Mouse (Mus musculus) heart, adult 8-10 months (tissue): ENCODE results near the gene Myo1g. TPM values are rescaled to one million over a fixed set of nuclear protein-coding genes. Genes with fewer than 3 reads are reported as not detected.
A peak's percentile ranks its signal among the peaks of the same experiment; 100 is the strongest.

Experiments
- DNase-seq: peaks from one replicate; pipeline ENCODE4 v3.0.0; 2022; ENCODE audit warnings: low spot score
- total RNA-seq, 4 experiments: library from RNA; stranded (reverse); gene quantifications; 2 replicates each; pipeline ENCODE4 v1.2.4; 2022

Gene Myo1g
- total RNA-seq, result 1 to 10 TPM in 3 of 4 experiments, under 1 TPM in 1; 0.73 to 2.3 (median 1.2) TPM

DNA sequence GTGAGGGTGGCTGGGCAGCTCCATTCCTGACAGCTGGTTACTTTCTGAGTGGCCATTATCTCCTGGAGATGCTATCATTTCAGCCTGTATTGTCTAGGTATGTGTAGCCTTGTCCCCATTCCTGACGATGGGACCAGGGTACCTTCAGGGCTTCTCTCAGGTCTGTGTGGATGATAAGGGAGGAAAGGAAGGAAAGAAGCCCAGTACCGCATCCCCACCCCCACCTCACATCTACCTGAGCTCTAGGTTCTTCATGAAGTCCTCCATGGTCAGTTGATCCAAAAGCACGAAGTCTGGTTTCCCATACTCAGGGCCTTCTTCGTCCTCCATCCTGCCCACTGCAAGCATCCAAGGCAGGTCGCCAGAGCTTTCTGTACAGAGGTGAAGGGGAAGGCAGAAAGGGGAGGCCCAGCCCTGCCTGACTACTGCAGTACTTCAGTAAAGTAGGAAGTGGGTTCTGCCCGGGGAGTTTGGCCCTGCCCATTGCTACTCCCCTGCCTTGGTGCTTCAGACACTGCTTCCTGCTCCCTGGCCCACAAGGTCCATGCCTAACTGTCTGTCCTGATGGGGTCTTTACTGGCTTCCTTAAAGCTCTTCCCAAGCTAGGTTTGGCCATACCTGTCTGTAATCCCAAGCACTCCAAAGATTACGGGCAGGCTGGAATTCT is at the start of gene Myo1g:
TSS of gene Myo1g (minus strand) at position 459 of the 667 bp plus-strand sequence.
- DNase-seq, result peak; percentile 21

DNA sequence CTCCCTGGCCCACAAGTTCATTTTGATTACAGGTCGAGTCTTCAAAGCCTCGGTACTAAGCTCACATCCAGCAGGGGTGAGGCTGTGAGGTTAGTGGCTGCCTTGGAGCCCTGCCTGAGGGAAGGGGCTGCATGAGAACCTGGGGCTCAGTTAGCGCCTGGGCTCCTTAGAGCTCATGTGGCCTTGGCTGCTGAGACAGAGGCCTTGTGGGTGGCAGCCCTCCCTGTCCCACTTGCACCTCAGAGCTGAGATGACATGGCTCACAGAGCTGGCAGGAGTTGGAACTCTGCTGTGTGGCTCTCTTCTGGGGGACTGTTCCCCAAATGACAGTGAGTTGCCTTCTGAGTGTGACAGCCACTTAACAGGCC is 48.6 kb upstream of the Myo1g start:
- DNase-seq, result no peak

- DNase-seq, result peak; percentile 40
Measured at GRCm38 (mm10) chr11:6568584-6569409, 48.0 kb upstream of the Myo1g start.

DNA sequence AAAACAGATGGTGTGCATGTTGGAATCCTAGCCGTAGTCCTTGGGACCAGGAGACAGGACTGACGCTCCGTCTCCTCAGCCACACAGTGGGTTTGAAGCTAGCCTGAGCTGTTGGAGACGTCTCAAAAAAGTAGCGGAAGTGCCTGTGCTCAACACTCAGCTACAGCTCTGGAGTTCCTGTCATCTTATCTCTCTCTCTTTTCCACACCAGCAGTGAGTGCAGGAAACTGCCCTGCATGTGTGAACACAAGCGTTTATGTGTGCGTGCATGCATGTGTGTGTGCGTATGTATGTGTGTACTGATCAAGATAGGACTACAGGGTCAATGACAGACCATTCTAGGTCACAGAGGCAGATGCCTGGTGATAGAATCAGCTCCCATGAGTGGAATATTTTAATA is 47.2 kb upstream of the Myo1g start:
- DNase-seq, result no peak

DNA sequence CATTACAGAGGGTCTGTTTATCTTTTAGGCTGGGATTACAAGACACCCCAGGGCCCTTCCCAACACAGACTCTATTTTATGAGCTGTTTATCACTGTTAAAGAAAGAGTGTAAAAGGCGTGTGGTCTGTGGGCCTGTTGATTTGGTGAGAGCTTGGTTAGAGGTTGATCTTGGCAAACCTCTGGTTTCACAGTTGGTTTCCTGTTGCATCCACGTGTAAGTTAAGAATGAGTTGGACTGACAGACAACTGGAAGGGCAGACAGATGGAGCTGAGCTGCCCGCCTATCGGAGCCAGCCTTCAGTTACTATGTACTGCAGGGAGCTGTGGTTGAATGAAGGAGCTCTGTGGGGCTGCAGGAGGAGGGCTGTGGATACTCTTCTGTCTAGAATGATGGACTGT is 45.7 kb upstream of the Myo1g start:
- no peak for DNase-seq

- no peak for DNase-seq
Measured at GRCm38 (mm10) chr11:6563201-6563600, 42.4 kb upstream of the Myo1g start.

DNA sequence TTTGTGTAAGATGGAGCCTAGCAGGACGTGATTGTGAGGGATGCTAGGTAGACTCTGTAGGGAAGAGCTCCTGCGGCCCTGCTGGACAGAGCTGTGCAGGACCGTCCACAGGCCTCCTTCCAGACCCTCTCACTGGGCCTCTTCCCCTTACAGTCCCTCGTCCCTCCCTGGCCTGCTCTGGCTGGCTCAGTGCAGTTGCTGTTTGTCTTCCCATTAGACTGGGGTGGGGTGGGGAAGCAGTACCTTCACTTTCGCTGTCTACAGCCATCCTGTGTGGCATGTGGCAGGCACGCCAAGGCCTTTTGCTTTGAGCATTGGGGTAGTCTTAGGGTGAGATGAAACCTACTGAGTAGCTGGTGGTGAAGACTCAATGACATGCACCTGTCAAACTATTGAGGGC is 41.6 kb upstream of the Myo1g start:
- no peak for DNase-seq

DNA sequence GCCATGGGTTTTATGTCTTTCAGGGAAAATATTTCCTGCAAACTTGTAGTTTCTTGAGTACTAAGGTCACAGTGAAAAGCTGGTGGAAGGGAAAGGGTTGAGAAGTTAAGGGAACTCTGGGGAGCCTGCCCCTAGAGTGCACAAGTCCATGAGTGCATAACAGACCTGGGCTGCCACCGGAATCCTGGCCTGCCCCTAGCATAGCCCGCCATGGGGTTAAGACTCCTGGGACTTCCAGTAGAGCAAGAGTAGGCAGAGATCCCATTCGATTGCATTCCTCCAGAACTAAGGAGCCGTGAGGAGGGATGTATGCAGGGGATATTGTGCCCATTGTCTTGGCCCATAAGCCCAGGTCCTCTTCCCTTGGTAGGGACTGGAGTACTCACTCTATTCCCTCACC is 40.7 kb upstream of the Myo1g start:
- no peak for DNase-seq

DNA sequence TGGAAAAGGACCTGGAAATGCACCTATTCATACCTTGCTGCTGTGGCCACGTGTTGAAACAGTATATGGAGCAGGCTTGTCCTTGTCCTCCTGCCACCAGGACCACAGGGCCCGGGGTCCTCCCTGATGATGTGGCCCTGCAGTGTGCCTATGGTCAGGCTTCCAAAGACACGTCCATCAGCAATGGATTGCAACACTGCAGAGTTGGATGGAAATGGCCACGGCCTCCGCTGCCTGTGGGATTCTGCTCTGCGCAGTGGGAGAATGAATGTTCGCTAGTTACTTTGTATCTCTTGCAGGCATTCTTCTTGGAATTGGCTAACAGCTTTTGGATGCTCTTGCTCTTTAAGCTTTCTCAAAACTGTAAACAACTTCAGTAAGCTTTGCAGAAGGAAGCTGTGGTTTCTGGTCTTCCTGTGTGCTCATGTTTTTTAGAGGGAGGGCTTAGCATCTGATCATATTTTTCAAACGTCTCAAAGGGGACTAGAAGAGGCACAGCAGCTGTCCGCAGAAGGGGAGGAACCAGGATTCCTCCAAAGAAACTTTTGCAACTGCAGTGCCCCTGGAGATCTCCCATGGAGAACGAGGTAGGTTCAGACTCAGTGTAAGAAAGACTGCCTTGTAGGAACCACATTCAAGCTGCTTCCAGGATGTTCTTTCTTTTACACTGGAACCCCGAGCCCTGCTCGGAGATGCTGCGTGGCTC is 40.0 kb upstream of the Myo1g start:
- peak; percentile 47 for DNase-seq

DNA sequence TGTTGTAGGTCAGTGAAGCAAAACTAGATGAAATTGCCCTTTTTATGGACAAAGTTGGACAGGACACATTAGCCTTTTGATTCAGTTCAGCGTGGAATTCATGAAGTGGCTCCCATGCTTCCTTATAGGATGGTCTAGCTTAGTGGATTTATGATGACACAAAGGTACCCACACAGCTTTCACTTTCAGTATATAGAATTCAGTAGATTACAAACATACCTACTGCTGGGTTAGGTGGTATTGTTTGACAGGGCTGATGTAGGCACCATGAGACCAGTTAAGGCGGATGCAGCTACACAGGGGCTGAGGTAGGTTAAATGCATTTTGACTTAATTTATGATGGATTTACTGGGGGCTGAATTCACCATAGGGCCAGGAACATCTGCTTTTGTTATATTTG is 39.2 kb upstream of the Myo1g start:
- no peak for DNase-seq

DNA sequence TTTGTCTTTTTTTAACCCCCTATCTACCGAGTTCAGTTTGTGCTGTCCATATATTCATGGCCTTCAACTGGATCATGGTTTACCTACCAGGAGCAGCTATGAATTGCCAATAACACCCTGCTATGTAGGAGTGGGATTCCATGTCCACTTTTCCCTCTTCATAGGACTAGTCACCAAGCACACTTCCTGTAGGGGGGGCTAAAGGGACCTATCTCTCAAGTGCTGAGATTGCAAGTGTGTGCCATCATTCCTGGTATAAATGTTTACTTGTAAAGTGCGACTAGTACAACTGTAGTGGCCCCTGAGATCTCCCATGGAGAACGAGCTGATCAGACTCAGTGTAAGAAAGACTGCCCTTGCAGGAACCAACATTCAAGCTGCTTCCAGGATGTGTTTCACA is 37.5 kb upstream of the Myo1g start:
- DNase-seq, result no peak

GRCm38 (mm10) chr11:6550201-6550600 is 29.4 kb upstream of the Myo1g start:
- no peak for DNase-seq

DNA sequence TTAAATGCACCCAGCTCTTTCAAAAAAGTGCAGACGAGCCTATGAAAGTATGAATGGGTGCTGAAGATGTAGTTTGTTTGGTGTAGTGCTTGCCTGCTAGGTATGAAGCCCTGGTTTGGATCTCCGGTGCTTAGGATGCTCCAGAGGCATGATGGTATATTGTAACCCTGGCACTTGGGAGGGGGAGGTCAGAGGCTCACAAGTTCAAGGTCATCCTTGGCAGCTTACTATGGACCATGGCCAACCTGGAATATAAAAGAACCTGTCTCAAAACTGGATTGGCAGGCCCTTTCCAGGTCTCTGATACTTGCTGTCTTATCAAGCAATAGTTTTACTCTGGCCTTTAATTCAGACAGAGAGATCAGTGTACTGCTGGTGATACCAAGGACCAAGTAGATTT is 29.0 kb upstream of the Myo1g start:
- no peak for DNase-seq

DNA sequence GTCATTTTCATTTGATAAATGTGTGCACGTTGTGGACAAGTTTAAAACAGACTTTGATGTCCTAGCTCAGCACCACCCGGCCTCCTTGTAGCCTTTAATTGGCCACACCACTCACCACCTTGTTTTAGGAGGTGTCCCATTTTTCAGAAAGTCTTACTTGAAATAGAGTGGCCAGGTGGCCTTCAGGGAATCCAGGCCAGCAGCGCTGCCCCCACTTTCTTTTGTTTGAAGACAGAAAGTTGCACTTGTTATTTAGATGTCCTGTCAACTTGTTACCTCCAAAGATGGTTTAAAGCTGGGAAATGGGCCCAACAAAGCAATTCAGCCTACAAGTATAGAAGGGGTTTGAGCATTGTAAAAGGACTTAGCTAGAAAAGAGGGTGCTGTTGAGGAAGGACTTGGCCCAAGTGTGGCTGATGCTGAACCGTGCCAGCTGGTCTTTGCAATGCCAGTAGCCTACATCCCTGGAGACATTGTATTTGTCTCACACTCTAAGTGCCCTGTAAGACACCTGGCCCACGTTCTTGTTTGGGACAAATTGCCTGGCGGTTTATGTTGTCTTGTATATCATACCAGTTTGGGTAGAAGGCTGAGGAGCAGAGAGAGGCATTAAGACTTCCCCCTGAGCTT is 27.0 kb upstream of the Myo1g start:
- no peak for DNase-seq

DNA sequence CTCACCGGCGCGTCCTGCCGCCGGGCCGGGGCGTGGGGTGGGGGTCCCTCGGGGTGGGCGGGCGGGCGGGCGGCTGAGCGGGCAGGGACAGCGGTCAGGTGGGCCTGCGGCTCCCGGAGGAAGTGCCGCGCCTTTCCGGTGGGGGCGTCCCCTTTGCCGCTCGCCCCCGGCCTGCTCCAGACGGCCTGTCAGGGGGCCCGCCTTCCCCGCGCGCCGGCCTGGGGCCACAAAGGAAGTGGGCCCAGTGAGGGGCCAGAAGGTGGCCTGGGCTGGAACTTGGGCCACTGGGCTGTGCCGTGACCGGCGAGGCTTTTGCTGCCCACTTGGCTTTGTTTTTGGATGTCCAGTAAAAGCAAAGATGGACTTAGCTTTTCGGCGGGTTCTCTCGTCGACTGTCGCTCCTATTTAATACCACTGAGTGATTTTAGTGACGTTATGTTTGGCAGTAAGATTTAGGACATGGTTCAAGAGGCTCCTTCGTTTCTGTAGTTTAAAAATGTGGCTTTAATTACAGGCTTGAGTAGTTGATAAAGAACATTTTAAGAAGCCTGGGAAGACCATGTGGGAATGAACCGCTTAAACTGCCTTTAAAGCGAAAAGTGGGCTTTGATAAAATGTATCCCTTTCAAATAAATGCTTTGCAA is 26.4 kb upstream of the Myo1g start:
- DNase-seq, result peak; percentile 73

DNA sequence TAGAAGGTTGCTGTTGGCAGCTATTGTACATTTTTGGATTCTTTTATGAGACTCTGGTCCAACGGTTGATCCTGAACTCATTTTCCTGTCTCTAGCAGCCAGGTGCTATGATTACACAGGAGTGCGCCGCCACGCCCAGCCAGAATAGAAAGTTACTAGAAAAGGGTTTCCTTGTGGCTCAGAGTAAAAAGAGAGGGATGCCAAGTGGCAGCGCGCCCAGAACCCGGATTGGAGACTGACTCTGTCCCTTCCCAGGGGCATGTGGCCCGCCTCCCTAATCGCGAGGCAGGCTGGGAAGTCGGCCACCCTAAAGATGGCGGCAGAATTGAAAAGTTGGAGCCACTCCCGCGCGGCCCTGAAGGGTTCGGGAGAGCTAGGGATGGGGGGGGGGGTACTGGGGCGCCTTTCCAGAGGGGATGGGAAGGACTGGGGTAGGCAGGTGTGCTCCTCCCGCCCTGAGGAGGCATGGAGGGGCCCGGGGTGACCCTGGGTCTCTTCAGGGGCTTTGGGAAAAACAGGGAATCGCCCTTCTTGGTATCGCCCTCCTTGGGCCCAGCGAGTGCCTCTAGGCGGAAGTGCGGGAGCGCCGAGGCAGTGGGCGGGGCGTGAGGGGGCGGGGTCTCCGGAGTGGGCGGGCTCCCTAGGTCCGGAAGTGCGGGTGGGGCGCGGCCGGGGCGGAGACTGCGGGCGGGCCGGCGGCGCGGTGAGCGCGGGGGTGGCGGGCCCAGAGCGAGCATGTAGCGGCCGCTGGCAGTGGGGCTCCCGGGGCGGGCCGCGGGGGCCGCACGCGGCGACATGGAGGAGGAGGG is 25.6 kb upstream of the Myo1g start, which contains the start of gene Ccm2:
TSS of gene Ccm2 (plus strand) at position 683 of the 809 bp plus-strand sequence.
- DNase-seq, result peak; percentile 98

GRCm38 (mm10) chr11:6545857-6546192 is 25.1 kb upstream of the Myo1g start:
- DNase-seq, result no peak

- DNase-seq, result no peak
Measured at GRCm38 (mm10) chr11:6545186-6545856, 24.6 kb upstream of the Myo1g start.

- no peak for DNase-seq
Measured at GRCm38 (mm10) chr11:6544683-6545082, 23.9 kb upstream of the Myo1g start.

- no peak for DNase-seq
Measured at GRCm38 (mm10) chr11:6530746-6531145, 10.0 kb upstream of the Myo1g start.
